In genomic region chr1:90287251-90287650, GRCm38 (mm10) we compare ENCODE assay signal across 23 mouse cellular contexts.
A peak's percentile ranks its signal among the peaks of the same experiment; 100 is the strongest.
DNase-seq lines count a peak whose midpoint lies in the region; ATAC-seq and TF ChIP-seq lines count a peak whose summit lies in the region.
"Had no signal": no experiment of that assay in that cellular context is flagged by ENCODE, and none has a peak within 500 bp of the region (broad histone marks: within the 10 kb centered on the region; RNA-seq: fewer than 3 reads in every experiment).

No protein-coding gene starts in this region.

- H3K9ac ChIP-seq in intestine, embryonic 14.5 days (ENCODE audit: low read length), result no peak overlapping the region
- no peak overlapping the region for H3K9ac ChIP-seq in intestine, postnatal 0 days (ENCODE audit: low read depth, low read length)
- no peak overlapping the region for H3K9ac ChIP-seq in embryonic facial prominence, embryonic 14.5 days (ENCODE audit: low read depth, low read length)
- H3K9ac ChIP-seq in intestine, embryonic 16.5 days (ENCODE audit: low read depth, low read length), result no peak overlapping the region
- peak overlapping the region; percentile 16; the same call in 1 of the 2 replicates for H3K9ac ChIP-seq in liver, embryonic 16.5 days (ENCODE audit: low read depth, low read length)
- H3K9ac ChIP-seq: heart, embryonic 15.5 days; hindbrain, embryonic 13.5 days; neural tube, embryonic 13.5 days had no signal

- H3K4me1 ChIP-seq in intestine, embryonic 14.5 days (replicated peaks; ENCODE audit: control insufficient read depth, insufficient read depth, low read length), result peaks cover 9% of the 10 kb centered on the region
- no peaks in the 10 kb centered on the region; the same call in 1 of the 2 replicates for H3K4me1 ChIP-seq in intestine, postnatal 0 days (replicated peaks; ENCODE audit: control insufficient read depth, insufficient read depth, low read length)
- peaks cover 50% of the 10 kb centered on the region for H3K4me1 ChIP-seq in embryonic facial prominence, embryonic 14.5 days (ENCODE audit: control insufficient read depth, insufficient read depth, low read length)
- H3K4me1 ChIP-seq in intestine, embryonic 16.5 days (ENCODE audit: control insufficient read depth, insufficient read depth, low read length), result peaks cover 13% of the 10 kb centered on the region
- peaks cover 53% of the 10 kb centered on the region for H3K4me1 ChIP-seq in liver, embryonic 16.5 days (ENCODE audit: control insufficient read depth, low read depth, low read length)

- DNase-seq in intestine, embryonic 14.5 days (ENCODE audit: low spot score), result no peak
- peak; percentile 74 for DNase-seq in embryonic facial prominence, embryonic 14.5 days (ENCODE audit: low spot score)
- no peak for DNase-seq in adrenal gland, adult (ENCODE audit: inconsistent age in 2 of 2, low spot score in 1 of 2)
- DNase-seq in frontal cortex, adult 2 months (ENCODE audit: extremely low spot score in 1 of 2, low spot score in 1 of 2), result no peak
- DNase-seq: adrenal gland, adult 2 months; adrenal gland, postnatal 36 days; cerebellum, adult 18-20 months; cerebellum, postnatal 10 days; kidney, adult 2 months; kidney, postnatal 36 days; layer of hippocampus, postnatal 36 days; lung, postnatal 36 days; thymus, postnatal 14 days had no signal

- TF ChIP-seq CTCF in intestine, postnatal 0 days (IDR thresholded peaks at IDR 0.05; ENCODE audit: low read depth), result no peak

- H3K27me3 ChIP-seq in intestine, embryonic 14.5 days (replicated peaks; ENCODE audit: control insufficient read depth, insufficient read depth, low read length), result no peaks in the 10 kb centered on the region
- H3K27me3 ChIP-seq in intestine, postnatal 0 days (replicated peaks; ENCODE audit: control insufficient read depth, insufficient read depth, low read length), result no peaks in the 10 kb centered on the region
- H3K27me3 ChIP-seq in embryonic facial prominence, embryonic 14.5 days (replicated peaks; ENCODE audit: control insufficient read depth, insufficient read depth, low read length), result no peaks in the 10 kb centered on the region
- H3K27me3 ChIP-seq in intestine, embryonic 16.5 days (replicated peaks; ENCODE audit: control insufficient read depth, insufficient read depth, low read length), result no peaks in the 10 kb centered on the region
- H3K27me3 ChIP-seq in liver, embryonic 16.5 days (ENCODE audit: control insufficient read depth, insufficient read depth, low read depth, low read length), result no peaks in the 10 kb centered on the region
- H3K27me3 ChIP-seq: neural tube, embryonic 13.5 days had no signal

- ATAC-seq in intestine, embryonic 14.5 days (replicated peaks; ENCODE audit: low FRiP score, low TSS enrichment, low read depth), result 0 out of 2 replicates have a peak, but pooled peaks have one; percentile 24
- no peak for ATAC-seq in intestine, postnatal 0 days
- ATAC-seq in embryonic facial prominence, embryonic 14.5 days (ENCODE audit: low read depth), result no peak
- 0 out of 2 replicates have a peak, but pooled peaks have one; percentile 37 for ATAC-seq in intestine, embryonic 16.5 days
- ATAC-seq in liver, embryonic 16.5 days (ENCODE audit: low read depth), result no peak
- ATAC-seq: CD4-positive, CD25-positive, alpha-beta regulatory T cell, adult 4 months; forebrain, embryonic 16.5 days; midbrain, embryonic 16.5 days had no signal

- H3K4me2 ChIP-seq in intestine, embryonic 14.5 days (ENCODE audit: low read length), result no peak overlapping the region
- H3K4me2 ChIP-seq in intestine, postnatal 0 days (replicated peaks; ENCODE audit: low read depth), result no peak overlapping the region
- no peak overlapping the region for H3K4me2 ChIP-seq in embryonic facial prominence, embryonic 14.5 days (ENCODE audit: low read depth, low read length)
- no peak overlapping the region for H3K4me2 ChIP-seq in intestine, embryonic 16.5 days (ENCODE audit: low read depth, low read length)
- no peak overlapping the region for H3K4me2 ChIP-seq in liver, embryonic 16.5 days (ENCODE audit: low read depth, low read length)
- H3K4me2 ChIP-seq: heart, embryonic 15.5 days; hindbrain, embryonic 13.5 days; midbrain, embryonic 11.5 days; neural tube, embryonic 13.5 days had no signal

- H3K4me3 ChIP-seq in intestine, embryonic 14.5 days (ENCODE audit: low read depth, low read length), result no peak overlapping the region
- H3K4me3 ChIP-seq in intestine, postnatal 0 days (ENCODE audit: low read depth, low read length), result no peak overlapping the region
- no peak overlapping the region for H3K4me3 ChIP-seq in embryonic facial prominence, embryonic 14.5 days (ENCODE audit: low read depth, low read length)
- no peak overlapping the region for H3K4me3 ChIP-seq in intestine, embryonic 16.5 days (ENCODE audit: low read length)
- no peak overlapping the region for H3K4me3 ChIP-seq in liver, embryonic 16.5 days (ENCODE audit: low read depth, low read length)
- H3K4me3 ChIP-seq: heart, embryonic 15.5 days; hindbrain, embryonic 13.5 days; neural tube, embryonic 13.5 days had no signal

- no peaks in the 10 kb centered on the region for H3K36me3 ChIP-seq in intestine, embryonic 14.5 days (ENCODE audit: control insufficient read depth, insufficient read depth, low read length)
- H3K36me3 ChIP-seq in intestine, postnatal 0 days (ENCODE audit: control insufficient read depth, insufficient read depth), result no peaks in the 10 kb centered on the region
- H3K36me3 ChIP-seq in embryonic facial prominence, embryonic 14.5 days (ENCODE audit: control insufficient read depth, insufficient read depth, low read length), result no peaks in the 10 kb centered on the region
- no peaks in the 10 kb centered on the region for H3K36me3 ChIP-seq in intestine, embryonic 16.5 days (ENCODE audit: control insufficient read depth, insufficient read depth, low read length)
- H3K36me3 ChIP-seq in liver, embryonic 16.5 days (ENCODE audit: control insufficient read depth, insufficient read depth), result no peaks in the 10 kb centered on the region
- H3K36me3 ChIP-seq: heart, embryonic 15.5 days; hindbrain, embryonic 13.5 days; neural tube, embryonic 13.5 days had no signal

- WGBS in intestine, embryonic 14.5 days, result 73% methylated on average over 3 of the region's 3 CpGs
- WGBS in intestine, postnatal 0 days, result 57% methylated on average over 3 of the region's 3 CpGs
- 81% methylated on average over 3 of the region's 3 CpGs for WGBS in embryonic facial prominence, embryonic 14.5 days
- WGBS in intestine, embryonic 16.5 days, result 71% methylated on average over 3 of the region's 3 CpGs
- 71% methylated on average over 3 of the region's 3 CpGs for WGBS in liver, embryonic 16.5 days (ENCODE audit: insufficient replicate concordance)

- H3K9me3 ChIP-seq in intestine, embryonic 14.5 days (ENCODE audit: control insufficient read depth, low read length), result no peaks in the 10 kb centered on the region
- H3K9me3 ChIP-seq in intestine, postnatal 0 days (ENCODE audit: control insufficient read depth), result no peaks in the 10 kb centered on the region
- H3K9me3 ChIP-seq in embryonic facial prominence, embryonic 14.5 days (ENCODE audit: control insufficient read depth, low read length), result no peaks in the 10 kb centered on the region
- no peaks in the 10 kb centered on the region for H3K9me3 ChIP-seq in intestine, embryonic 16.5 days (ENCODE audit: control insufficient read depth, low read length)
- H3K9me3 ChIP-seq in liver, embryonic 16.5 days (replicated peaks; ENCODE audit: control insufficient read depth, low read length), result no peaks in the 10 kb centered on the region
- H3K9me3 ChIP-seq: heart, embryonic 15.5 days; hindbrain, embryonic 13.5 days; neural tube, embryonic 13.5 days had no signal

- no peak overlapping the region for H3K27ac ChIP-seq in intestine, embryonic 14.5 days (ENCODE audit: low read depth)
- H3K27ac ChIP-seq in intestine, postnatal 0 days (ENCODE audit: low read depth, low read length), result no peak overlapping the region
- H3K27ac ChIP-seq in embryonic facial prominence, embryonic 14.5 days (replicated peaks; ENCODE audit: low read depth, low read length), result no peak overlapping the region
- no peak overlapping the region for H3K27ac ChIP-seq in intestine, embryonic 16.5 days (ENCODE audit: low read length)
- 0 out of 2 replicates have a peak overlapping the region, but pooled peaks have one; percentile 26 for H3K27ac ChIP-seq in liver, embryonic 16.5 days (ENCODE audit: low read length)
- H3K27ac ChIP-seq: heart, embryonic 15.5 days; hindbrain, embryonic 13.5 days; neural tube, embryonic 13.5 days had no signal

Comparison
In these comparisons a context has a peak if more than half of its experiments do, and no peak if none do; other contexts are left out.
1. ATAC-seq: peak in intestine, embryonic 14.5 days (single experiment) and intestine, embryonic 16.5 days (single experiment); none in intestine, postnatal 0 days (single experiment), embryonic facial prominence, embryonic 14.5 days (single experiment) and liver, embryonic 16.5 days (single experiment).